Mouse (Mus musculus) right cerebral cortex, adult 18-20 months (tissue): ENCODE measurements around the gene Emc3.
A peak's percentile ranks its signal among the peaks of the same experiment; 100 is the strongest.

Experiments
- DNase-seq: peaks from one replicate; pipeline ENCODE4 v3.0.0; 2022; ENCODE audit warnings: mixed read lengths

The Emc3 gene

DNA sequence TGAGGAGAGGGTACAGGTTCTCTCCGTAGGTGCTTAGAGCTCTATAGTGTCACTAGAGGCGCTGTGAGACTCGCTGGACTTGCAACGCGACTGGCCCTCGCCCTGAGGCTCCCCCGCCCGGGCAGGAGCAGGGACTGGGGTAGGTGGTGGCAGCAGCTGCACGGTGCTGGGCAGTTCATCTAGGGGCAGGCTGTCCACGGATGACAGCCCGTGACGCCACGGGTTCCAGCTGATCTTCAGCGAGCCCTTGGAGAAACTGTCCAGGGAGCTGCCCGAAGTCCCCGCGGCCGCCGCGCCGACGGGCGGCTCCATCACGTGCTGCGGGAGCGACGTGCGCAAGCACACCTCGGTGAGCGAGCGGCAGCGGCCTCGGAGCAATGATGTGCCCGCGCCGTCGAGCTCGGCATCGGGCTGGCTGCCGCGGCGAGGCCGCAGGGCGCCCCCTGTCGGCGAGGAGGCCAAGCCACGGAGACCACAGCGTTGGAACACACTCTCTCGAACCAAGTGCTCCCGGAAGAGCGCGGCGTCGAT, 37.1 kb downstream of the Emc3 start:
- peak; percentile 59 for DNase-seq

GRCm38 (mm10) chr6:113492101-113492864, 39.2 kb downstream of the Emc3 start:
- DNase-seq = peak; percentile 84

GRCm38 (mm10) chr6:113489410-113489809, 42.0 kb downstream of the Emc3 start:
- no peak for DNase-seq

GRCm38 (mm10) chr6:113487125-113487576, 44.3 kb downstream of the Emc3 start:
- DNase-seq = no peak

- no peak for DNase-seq
Observed at GRCm38 (mm10) chr6:113483729-113484128, 47.7 kb downstream of the Emc3 start.

DNA sequence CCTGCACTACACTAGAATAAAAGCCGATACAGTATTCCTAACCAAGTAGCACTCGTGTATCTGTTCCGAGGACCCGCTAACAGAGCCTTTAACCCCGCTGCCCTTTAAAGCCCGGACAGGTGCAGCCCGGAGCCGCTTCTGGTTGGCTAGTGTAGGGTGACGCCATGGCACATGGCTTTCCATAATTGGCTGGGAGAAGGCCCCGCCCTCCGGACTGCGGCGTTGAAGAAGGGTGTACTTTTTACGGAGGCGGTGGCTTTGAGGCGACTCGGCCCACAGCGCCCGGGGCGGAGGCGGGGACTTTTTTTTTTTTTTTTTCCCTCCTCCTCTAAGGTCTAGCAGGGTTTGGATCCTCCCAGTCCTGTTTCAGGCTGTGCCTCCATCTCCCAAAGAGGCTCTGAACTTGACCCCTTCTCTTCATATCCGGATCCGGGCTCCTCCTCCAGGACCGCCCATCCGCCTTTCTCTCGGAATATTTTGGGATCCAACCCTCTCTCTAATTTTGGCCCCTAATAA, 48.3 kb downstream of the Emc3 start, which contains the start of gene Creld1:
Gene Creld1 (plus strand): TSS at position 198 of the 516 bp plus-strand sequence.
- peak; percentile 97 for DNase-seq

DNA sequence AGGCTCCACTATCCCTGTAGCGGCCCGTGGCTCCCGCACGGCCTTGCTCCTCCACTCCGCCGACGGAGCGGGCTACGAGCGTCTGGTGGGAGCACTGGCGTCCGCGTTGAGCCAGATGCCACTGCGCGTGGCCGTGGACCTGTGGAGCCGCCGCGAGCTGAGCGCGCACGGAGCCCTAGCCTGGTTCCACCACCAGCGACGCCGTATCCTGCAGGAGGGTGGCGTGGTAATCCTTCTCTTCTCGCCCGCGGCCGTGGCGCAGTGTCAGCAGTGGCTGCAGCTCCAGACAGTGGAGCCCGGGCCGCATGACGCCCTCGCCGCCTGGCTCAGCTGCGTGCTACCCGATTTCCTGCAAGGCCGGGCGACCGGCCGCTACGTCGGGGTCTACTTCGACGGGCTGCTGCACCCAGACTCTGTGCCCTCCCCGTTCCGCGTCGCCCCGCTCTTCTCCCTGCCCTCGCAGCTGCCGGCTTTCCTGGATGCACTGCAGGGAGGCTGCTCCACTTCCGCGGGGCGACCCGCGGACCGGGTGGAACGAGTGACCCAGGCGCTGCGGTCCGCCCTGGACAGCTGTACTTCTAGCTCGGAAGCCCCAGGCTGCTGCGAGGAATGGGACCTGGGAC, 48.9 kb downstream of the Emc3 start:
- DNase-seq = peak; percentile 59

- no peak for DNase-seq
Observed at GRCm38 (mm10) chr6:113480555-113481373, 50.7 kb downstream of the Emc3 start.

DNA sequence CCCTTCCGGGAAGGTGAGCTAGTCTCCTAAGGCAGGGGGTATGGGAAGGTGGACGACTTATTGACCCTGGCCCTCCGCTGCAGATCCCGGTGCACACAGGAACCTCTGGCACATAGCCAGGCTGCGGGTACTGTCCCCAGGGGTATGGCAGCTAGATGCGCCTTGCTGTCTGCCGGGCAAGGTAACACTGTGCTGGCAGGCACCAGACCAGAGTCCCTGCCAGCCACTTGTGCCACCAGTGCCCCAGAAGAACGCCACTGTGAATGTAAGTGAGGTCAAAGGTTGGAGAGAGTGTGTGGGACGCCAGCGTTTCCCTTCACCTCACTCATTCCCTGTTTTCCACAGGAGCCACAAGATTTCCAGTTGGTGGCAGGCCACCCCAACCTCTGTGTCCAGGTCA, 52.5 kb downstream of the Emc3 start:
- no peak for DNase-seq

- DNase-seq = no peak
Observed at GRCm38 (mm10) chr6:113477353-113477752, 54.1 kb downstream of the Emc3 start.

- DNase-seq = no peak
Observed at GRCm38 (mm10) chr6:113473715-113474114, 57.7 kb downstream of the Emc3 start.

- no peak for DNase-seq
Observed at GRCm38 (mm10) chr6:113473246-113473645, 58.2 kb downstream of the Emc3 start.

DNA sequence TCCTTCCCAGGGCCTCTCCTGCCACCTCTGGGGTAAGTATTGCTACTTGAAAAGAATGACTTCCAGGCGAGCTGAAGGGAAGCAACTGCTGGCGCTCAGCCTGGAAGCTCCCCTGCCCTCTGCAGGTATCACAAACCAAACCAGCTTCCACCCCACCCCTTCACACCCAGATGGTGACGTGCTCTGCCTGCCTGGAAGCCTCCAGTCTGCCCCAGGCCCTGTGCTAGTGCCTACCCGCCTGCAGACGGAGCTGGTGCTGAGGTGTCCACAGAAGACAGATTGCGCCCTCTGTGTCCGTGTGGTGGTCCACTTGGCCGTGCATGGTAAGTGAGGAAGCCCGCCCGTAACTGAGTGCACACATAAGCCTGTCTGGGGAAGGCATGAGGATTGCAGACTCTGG, 59.4 kb downstream of the Emc3 start:
- DNase-seq = no peak

GRCm38 (mm10) chr6:113471297-113471936, 60.0 kb downstream of the Emc3 start, which contains the start of gene Il17rc:
Gene Il17rc, plus strand, starts transcription at chr6:113471427.
- no peak for DNase-seq

DNA sequence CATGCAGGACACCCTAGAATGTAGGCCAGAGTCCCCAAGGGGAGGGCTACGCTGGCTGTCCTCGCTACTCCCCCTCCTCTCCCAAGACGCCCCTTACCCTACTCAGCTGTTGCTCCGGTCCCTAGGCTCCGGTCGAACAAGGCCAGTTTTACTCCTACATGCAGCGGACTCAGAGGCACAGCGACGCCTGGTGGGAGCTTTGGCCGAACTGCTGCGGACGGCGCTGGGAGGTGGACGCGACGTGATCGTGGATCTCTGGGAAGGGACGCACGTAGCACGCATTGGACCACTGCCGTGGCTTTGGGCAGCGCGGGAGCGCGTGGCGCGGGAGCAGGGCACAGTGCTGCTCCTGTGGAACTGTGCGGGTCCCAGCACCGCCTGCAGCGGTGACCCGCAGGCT, 62.0 kb downstream of the Emc3 start:
- peak; percentile 75 for DNase-seq

DNA sequence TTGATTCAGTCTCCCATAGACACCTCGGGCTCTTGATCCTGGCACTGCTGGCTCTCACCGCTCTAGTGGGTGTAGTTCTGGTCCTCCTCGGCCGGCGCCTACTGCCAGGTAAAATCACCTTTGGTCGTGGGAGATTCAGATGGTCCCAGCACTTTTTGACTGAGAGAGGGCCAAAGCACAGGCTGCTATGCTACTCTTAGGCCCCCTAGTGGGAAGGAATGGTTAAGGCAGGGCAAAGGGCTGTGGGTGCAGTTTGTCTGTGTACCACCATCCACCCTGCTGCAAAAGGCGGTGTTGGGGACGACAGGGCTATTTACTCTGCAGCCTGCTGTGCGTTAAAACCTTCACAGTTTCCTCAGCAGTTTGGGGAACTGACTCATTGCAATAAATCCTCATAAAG, 62.4 kb downstream of the Emc3 start:
- peak; percentile 52 for DNase-seq

DNA sequence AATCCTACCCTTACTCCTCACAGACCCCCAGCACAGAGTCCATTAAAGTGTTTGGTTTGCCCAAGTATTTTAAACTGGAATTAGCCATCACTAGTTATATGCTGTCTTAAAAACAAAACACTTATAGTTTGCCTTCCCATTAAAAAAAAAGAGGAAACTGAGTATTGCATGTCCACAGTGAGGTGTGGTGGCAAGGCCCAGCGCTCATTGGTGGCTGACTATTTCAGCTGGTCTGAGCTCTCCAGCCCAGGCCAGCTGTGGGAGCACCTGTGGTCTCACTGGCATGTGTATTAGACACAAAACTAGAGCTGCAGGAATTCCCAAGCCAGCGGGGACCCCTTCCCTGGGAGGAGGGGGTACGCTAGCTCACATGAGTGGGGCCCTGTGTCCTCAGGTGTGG, 62.9 kb downstream of the Emc3 start:
- no peak for DNase-seq

DNA sequence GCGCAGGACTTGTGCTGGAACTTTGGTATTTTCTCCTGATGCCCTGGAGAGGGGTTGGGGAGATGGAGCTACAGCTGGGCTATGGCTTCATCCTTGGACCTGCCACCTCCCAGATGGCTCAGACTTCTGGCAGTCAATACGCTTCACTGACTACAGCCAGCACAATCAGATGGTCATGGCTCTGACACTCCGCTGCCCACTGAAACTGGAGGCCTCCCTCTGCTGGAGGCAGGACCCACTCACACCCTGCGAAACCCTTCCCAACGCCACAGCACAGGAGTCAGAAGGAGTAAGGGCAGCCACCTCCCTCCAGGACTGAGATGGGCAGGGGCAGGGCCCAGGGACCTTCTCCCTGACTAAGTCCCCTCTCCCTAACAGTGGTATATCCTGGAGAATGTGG, 65.8 kb downstream of the Emc3 start:
- DNase-seq = no peak
